Mouse (Mus musculus) adrenal gland, postnatal 25 days (tissue): ENCODE results near the gene Depdc1b. TPM values are rescaled to one million over a fixed set of nuclear protein-coding genes. Genes with fewer than 3 reads are reported as not detected.

Experiments used
- DNase-seq: peaks from one replicate; pipeline ENCODE4 v3.0.0; 2021; ENCODE audit warnings: mixed read lengths
- long read RNA-seq: library from polyadenylated mRNA; stranded (forward); transcript quantifications from one replicate; pipeline ENCODE4 v2.0.0, GENCODE M21; 2021
- total RNA-seq: library from RNA; stranded (reverse); gene quantifications from 2 replicates; pipeline ENCODE4 v1.2.3, GENCODE M21; 2021

Gene Depdc1b
- total RNA-seq, result 1.2 and 2.2 TPM in 2 replicates
- long read RNA-seq, result 0 reads

GRCm38 (mm10) chr13:108315702-108316486 is at the start of gene Depdc1b:
Depdc1b (plus strand) TSS chr13:108316332.
- DNase-seq, result peak; percentile 97

- no peak for DNase-seq
These were observed 48.1 kb upstream of the Depdc1b start for GRCm38 (mm10) chr13:108267841-108268634.

DNA sequence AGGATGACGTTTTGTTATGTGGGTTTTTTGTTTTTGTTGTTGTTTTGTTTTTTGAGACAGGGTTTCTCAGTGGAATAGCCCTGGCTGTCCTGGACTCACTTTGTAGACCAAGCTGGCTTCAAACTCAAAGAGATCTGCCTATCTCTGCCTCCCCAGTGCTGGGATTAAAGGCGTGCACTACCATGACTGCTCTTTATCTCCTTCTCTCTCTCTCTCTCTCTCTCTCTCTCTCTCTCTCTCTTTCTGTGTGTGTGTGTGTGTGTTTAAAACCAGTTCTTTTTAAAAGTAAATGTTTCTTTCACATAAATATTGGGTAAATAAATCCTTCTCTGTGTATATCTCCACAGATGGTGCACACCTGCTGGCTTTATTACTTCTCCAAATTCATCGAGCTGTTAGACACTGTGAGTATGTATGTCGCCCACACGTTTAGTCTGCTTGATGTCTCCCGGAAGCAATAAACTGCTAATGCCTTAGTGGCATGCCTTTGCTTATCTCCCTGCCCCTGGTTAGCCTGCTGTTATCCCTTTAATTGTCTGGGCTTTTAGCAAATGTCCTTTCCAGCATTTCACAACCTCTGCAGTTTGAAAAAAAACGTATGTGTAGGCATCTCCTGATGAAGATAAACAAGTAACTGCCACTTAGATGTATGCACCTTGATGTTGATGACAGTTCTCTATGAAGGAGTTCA is 44.5 kb upstream of the Depdc1b start:
- DNase-seq, result no peak

DNA sequence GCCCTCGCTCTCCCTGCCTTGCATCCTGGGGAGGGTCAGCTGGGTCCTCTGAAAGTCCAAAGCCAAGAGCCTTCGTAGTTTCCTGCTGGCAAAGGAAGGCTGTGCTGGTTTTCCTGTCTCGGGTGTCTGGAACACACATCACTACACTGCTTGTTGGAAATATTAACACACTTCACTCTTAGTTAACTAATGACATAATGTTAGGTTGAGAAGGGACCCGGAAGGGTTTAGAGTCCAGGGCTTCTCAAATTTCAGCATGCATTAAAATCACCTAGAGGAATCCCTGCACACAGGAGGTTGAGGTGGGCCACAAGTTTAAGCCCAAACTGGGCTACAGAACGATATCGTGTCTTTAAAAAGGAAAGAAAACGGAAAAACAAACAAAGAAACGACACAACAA is 43.8 kb upstream of the Depdc1b start:
- DNase-seq, result no peak

GRCm38 (mm10) chr13:108273034-108273433 is 43.1 kb upstream of the Depdc1b start:
- no peak for DNase-seq

DNA sequence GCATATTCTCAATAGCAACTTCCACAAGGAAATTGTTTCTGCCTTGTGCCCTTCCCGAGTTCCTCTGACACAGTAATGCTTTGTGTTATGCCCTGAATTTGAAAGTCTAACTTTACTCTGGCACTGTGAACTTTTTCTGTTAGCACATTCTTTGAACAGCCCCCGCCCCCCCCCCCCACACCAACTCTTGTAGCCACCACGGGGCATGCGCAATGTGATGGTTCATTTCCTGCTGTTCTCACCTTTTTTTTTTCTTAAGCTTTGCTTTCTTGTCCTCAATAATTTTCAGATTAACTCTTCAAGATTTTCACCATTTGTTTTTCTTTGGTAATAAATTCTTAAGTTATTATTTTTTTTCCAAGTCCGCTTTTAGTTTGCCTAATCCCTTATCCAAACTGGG is 42.7 kb upstream of the Depdc1b start:
- no peak for DNase-seq

GRCm38 (mm10) chr13:108276561-108276960 is 39.6 kb upstream of the Depdc1b start:
- DNase-seq, result no peak

DNA sequence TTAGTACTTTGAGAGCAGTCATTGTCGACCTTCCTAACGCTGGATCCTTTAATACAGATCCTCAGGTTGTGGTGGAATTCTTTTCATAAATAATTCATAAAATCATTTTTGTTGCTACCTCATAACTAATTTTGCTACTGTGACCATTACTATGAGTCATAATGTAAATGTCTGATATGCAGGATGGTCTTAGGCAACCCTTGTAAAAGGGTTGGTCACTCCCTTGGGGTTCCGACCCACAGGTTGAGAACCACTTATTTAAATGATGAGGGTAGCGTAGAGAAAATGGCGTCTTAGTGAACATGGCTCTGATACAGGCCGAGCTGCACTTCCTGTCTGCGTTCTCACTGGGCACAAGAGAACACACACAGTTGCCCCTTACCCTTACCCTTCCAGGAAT is 38.8 kb upstream of the Depdc1b start:
- no peak for DNase-seq

DNA sequence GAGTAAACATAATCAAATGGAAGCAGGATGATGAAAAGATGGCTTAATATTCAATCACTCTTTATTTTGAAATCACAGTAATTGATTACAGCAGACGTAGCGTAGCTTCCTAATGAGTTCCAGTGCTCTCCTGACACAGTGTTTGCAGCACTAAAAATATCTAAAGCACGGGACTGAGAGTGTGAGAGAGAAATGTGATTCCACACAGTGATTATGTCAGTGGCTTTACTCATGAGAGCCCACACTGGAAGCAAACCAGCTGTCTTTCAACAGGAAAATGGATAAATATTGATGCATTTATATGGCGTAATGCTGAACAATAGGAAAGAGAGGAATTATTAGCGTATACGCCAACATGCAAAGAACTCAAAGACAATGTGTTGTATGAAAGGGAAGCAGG is 37.5 kb upstream of the Depdc1b start:
- no peak for DNase-seq

GRCm38 (mm10) chr13:108284312-108284711 is 31.8 kb upstream of the Depdc1b start:
- DNase-seq, result no peak

- no peak for DNase-seq
These were observed 28.2 kb upstream of the Depdc1b start for GRCm38 (mm10) chr13:108287953-108288352.

DNA sequence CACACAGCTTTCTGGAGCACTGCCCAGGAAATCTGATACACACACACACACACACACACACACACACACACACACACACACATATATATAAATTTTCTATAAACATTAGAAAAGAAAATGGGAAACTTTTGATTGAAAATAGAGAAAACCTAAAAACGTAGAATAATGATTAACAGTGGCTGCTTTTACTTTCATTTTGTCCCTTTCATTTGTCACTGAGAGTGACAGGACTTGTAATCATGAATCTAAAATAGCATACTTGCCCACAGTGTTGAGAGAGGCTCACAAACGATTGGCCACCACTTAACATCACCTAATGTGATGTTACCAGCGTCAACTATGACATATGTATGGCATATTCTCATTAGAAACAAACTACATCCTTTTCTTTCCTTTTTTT is 26.7 kb upstream of the Depdc1b start:
- no peak for DNase-seq

DNA sequence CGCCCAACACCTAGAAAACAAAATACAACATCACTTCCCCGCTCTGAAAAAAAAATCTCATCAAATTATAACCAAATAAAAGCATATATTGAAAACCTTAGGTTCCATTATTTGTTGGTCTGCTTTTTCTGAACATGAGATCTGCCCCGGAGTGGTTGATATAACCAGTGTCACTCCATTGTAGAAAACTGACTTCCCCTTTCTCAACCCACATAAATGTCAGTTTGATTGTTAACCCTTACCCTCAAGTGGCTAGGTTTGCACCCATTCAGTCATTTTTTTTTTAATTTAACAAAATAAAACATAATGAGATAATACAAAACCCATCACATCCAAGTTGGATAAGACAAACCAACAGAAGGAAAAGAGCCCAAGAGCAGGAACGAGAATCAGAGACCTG is 25.8 kb upstream of the Depdc1b start:
- DNase-seq, result no peak

- DNase-seq, result no peak
These were observed 18.6 kb upstream of the Depdc1b start for GRCm38 (mm10) chr13:108297350-108298093.

DNA sequence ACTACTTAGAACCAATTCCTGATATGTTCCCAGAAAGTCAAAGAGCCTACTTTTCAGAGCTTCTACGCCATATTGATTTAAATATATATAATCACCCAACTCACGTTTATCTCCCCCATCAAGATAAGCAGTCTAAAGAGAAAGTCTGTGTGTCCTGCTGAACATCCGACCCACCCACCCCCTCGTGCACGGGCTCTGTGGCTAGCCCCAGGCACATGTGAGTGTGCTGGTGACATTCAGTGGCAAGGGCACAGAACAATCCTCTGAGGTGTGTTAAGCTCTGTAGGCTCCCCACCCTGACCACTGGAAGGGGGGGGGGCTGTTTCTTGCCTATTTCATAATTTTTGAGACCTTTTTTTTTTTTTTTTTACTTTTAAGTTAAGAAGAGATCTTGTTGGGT is 17.9 kb upstream of the Depdc1b start:
- no peak for DNase-seq

DNA sequence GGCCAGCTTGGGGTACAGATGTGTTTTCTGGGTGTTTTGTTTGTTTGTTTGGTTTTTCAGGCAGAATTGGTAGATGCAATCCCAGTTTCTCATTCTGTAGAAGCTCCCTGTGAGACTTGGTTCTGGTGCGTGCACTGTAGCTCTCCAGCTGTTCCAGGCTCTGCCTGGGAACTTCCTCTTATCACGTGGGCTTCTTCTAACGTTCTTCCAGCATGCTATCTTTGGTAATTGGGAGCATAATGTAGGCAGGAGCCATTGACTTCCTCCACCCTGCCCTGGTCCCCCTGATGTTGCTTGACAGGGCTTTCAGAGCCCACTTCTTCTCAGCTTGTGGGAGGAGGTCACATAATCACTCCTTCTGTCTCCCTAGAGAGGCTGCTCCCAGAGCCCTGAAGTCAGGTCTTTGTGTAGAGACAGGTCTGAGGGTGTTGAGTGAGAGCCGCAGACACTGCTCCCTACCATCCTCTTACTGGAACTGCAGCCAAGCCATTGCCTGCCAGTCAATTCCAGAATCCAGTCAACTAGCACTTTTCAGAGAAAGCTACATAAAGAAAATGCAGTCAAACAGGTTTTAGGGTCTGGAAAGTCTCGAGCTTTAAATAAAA is 15.7 kb upstream of the Depdc1b start:
- no peak for DNase-seq

- no peak for DNase-seq
These were observed 14.7 kb upstream of the Depdc1b start for GRCm38 (mm10) chr13:108301411-108301810.

DNA sequence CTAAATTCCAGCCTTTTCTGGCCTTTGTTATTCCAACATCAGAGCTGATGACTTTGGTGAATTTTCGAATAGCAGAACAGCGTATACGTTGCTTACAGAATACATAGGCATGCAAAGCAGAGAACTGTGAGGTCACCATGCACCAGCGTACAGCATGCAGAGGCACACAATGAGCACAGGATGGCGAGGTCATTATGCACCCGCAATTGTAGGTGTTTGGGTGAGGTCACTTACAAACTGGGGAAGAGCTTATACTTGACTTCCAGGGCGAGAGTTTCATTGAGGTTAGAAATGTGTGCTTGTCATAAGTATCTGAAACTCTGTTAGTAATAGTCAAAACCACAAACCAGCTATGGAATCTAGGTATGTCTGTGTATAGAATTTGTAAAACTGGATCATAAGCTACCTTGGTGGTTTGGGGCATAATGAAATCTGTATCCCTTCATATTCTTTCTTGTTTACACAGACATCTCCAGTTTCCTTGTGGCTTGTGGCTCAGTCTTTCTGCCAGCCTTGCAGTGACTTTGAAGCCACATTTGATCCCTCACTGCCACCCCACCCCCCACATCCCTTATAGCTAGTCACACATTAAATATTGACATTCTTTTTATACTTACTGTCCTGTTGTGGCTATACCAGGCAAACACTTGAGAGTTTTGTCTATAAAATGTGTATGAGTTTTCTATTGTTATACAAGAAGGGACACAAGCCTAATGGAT is 13.0 kb upstream of the Depdc1b start:
- DNase-seq, result no peak

DNA sequence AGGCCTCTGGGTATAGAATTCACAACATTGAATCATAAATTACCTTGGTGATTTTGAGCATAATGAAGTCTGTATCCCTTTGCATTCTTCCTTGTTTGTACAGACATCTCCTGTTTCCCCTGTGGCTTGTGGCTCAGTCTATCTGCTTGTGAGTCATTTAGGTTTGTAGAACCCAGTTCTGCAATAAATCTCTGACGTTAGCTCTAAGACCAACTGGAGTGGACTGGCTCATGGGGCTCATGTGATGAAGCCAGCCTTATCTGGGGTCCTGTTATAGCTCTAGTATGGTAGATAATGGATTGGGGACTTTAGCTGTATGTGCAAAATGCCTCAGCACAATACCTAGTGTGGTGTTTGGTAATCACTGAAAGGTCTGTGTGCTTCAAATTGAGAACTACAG is 12.3 kb upstream of the Depdc1b start:
- DNase-seq, result no peak

- no peak for DNase-seq
These were observed 11.5 kb upstream of the Depdc1b start for GRCm38 (mm10) chr13:108304680-108305079.

- DNase-seq, result no peak
These were observed 363 bp downstream of the Depdc1b start for GRCm38 (mm10) chr13:108316487-108316903.
